Mouse (Mus musculus) spleen, adult 2 months (tissue): ENCODE results near the gene BC055324. TPM values are rescaled to one million over a fixed set of nuclear protein-coding genes. Genes with fewer than 3 reads are reported as not detected.
A peak's percentile ranks its signal among the peaks of the same experiment; 100 is the strongest.

ENCODE experiments used
- DNase-seq, 2 experiments: peaks; one replicate each; pipeline versions ENCODE4 v3.0.0 to v3.0.0-alpha.2; 2012 to 2021; ENCODE audit warnings: low spot score in 2 of 2, low read depth in 1 of 2
- H3K27ac ChIP-seq: fragments of 200-500 bp; 2 replicates; pipeline ENCODE4 v1.5.1; 2012; ENCODE audit warnings: low read length, inconsistent platforms; ENCODE audit not compliant: insufficient read depth
- H3K27me3 ChIP-seq: fragments of 200-500 bp; 2 replicates; pipeline ENCODE4 v1.6.1; 2012; ENCODE audit warnings: mild to moderate bottlenecking, moderate library complexity, low read length, inconsistent platforms; ENCODE audit not compliant: control insufficient read depth, insufficient read depth
- H3K36me3 ChIP-seq: fragments of 200-500 bp; 2 replicates; pipeline ENCODE4 v1.6.1; 2012; ENCODE audit warnings: mild to moderate bottlenecking, low read length, inconsistent platforms; ENCODE audit not compliant: control insufficient read depth, insufficient read depth
- H3K4me1 ChIP-seq: fragments of 200-500 bp; 2 replicates; pipeline ENCODE4 v1.6.1; 2011; ENCODE audit warnings: inconsistent platforms; ENCODE audit not compliant: control insufficient read depth, insufficient read depth, insufficient read length
- H3K4me3 ChIP-seq: fragments of 200-500 bp; 2 replicates; pipeline ENCODE4 v1.5.1; 2011; ENCODE audit warnings: mild to moderate bottlenecking, inconsistent platforms; ENCODE audit not compliant: insufficient read depth, insufficient read length; ENCODE audit errors: extremely low read depth
- CTCF ChIP-seq: fragments of 200-500 bp; IDR thresholded peaks from 2 replicates; pipeline ENCODE4 v1.5.1; 2011; ENCODE audit warnings: mild to moderate bottlenecking, inconsistent platforms; ENCODE audit not compliant: insufficient read depth, insufficient read length, insufficient replicate concordance; ENCODE audit errors: extremely low read depth
- POLR2A ChIP-seq: fragments of 200-500 bp; IDR thresholded peaks from 2 replicates; pipeline ENCODE4 v1.6.1; 2011; ENCODE audit warnings: low read depth, low read length, inconsistent platforms
- WGBS: fragments of 180-500 bp; shearing (Covaris S2); methylation state at CpG from one replicate; pipeline ENCODE4 v1.1.7; 2018; 5-methylcytosine and 5-hydroxymethylcytosine counted together
- polyA plus RNA-seq: library from polyadenylated mRNA; depleted of rRNA; stranded (reverse); fragments of >200 nt; gene quantifications from 2 replicates; pipeline ENCODE4 v1.2.3, GENCODE M21; 2012

BC055324 gene
- polyA plus RNA-seq, 1 experiment: 1.2 TPM

DNA sequence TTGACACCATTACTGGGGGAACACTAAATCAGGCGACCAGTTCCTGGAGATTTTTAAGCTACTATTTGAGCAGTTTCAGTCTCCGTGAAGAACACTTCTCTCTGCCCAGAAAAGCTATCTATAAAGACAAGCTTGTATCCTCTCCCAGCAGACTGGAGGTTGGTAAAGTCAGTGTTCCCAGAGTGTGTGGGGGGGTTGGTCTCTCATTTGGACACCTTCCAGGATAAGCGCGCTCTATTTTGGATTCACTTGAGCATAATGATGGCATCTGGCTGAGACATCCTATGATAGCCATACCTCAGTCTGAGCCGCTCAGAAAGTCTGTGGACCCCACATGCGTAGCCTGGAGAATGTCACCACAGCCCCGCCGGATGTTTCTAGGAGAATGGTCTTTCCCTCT lies 70.5 kb downstream of the BC055324 start:
- Histone ChIP-seq H3K27me3 (no peaks in the 10 kb centered on the region), H3K27ac (no peak overlapping the region), H3K36me3 (no peaks in the 10 kb centered on the region), H3K4me3 (no peak overlapping the region), H3K4me1 (no peaks in the 10 kb centered on the region)
- TF ChIP-seq CTCF: no peak
- no peak for TF ChIP-seq POLR2A
- 93% methylated on average over 8 of the region's 8 CpGs for WGBS
- no peak for DNase-seq

- 95% methylated on average over 5 of the region's 5 CpGs for WGBS
- H3K4me3 ChIP-seq: no peak overlapping the region
These were observed 77.0 kb downstream of the BC055324 start for GRCm38 (mm10) chr1:163917349-163918160.

DNA sequence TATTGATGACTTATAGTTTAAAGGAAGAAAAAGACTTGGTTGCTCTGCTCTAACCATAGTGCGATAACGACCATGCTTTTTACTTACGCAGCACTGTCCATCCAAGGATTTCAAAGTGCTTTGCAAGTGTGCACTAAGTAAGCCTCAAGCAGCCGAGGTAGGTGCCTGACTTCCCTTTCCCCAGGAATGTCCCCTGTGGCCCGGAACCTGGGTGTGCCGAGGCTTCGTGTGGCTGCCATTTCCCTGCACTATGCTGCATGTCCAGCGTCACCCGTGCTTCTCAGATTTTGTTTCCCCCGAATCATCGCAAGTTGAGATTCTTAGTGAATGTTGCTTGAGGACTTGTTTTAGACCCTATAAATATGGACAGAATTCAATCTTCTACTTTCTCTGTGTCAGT lies 82.6 kb downstream of the BC055324 start:
- DNase-seq: no peak
- TF ChIP-seq CTCF: no peak
- Histone ChIP-seq H3K4me1 (no peaks in the 10 kb centered on the region), H3K27ac (peak overlapping the region; percentile 9; the same call in 1 of the 2 replicates), H3K4me3 (no peak overlapping the region), H3K27me3 (no peaks in the 10 kb centered on the region), H3K36me3 (no peaks in the 10 kb centered on the region)
- 90% methylated on average over 11 of the region's 11 CpGs for WGBS

More at GRCm38 (mm10) chr1:163917349-163918160, 77.0 kb downstream of the BC055324 start:
- no peaks in the 10 kb centered on the region for H3K27me3 ChIP-seq
- H3K4me1 ChIP-seq: no peaks in the 10 kb centered on the region
- no peak for DNase-seq
- H3K36me3 ChIP-seq: no peaks in the 10 kb centered on the region
- TF ChIP-seq CTCF (no peak), POLR2A (no peak)
- H3K27ac ChIP-seq: no peak overlapping the region

DNA sequence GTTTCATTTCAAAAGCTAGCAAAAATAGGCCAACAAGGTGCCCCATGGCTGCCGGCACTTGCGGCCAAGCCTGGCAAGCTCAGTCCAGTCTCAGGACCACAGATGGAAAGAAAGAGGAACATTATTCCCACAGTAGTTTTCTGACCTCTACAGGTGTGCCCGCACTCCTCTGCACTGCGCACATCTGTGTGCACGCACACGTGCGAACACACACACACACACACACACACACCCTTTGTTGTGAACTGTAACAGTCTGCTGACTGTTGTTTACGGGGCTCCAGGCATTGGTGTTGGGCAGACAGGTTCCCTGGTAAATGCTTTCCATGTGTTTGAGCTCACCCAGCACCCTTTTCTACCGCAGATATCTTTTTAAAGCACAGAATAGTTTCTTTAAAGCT lies 83.8 kb downstream of the BC055324 start:
- Histone ChIP-seq H3K27me3 (no peaks in the 10 kb centered on the region), H3K27ac (no peak overlapping the region), H3K4me3 (no peak overlapping the region), H3K4me1 (no peaks in the 10 kb centered on the region), H3K36me3 (no peaks in the 10 kb centered on the region)
- TF ChIP-seq POLR2A: no peak
- no peak for TF ChIP-seq CTCF
- no peak for DNase-seq
- WGBS: 93% methylated on average over 9 of the region's 9 CpGs

- H3K4me1 ChIP-seq: no peaks in the 10 kb centered on the region
- peak in 1 of 2 experiments; percentile 19 for DNase-seq
- no peak for TF ChIP-seq POLR2A
- TF ChIP-seq CTCF: no peak
- 9% methylated on average over 2 of the region's 2 CpGs for WGBS
- H3K27ac ChIP-seq: no peak overlapping the region
- no peak overlapping the region for H3K4me3 ChIP-seq
- no peaks in the 10 kb centered on the region for H3K36me3 ChIP-seq
- no peaks in the 10 kb centered on the region for H3K27me3 ChIP-seq
These were observed 84.3 kb downstream of the BC055324 start for GRCm38 (mm10) chr1:163910343-163910742.

- no peak for TF ChIP-seq POLR2A
- no peak for TF ChIP-seq CTCF
- no peaks in the 10 kb centered on the region for H3K36me3 ChIP-seq
- DNase-seq: no peak
- H3K27ac ChIP-seq: no peak overlapping the region
- H3K27me3 ChIP-seq: no peaks in the 10 kb centered on the region
- WGBS: 72% methylated on average over 11 of the region's 11 CpGs
- H3K4me1 ChIP-seq: no peaks in the 10 kb centered on the region
- no peak overlapping the region for H3K4me3 ChIP-seq
These were observed 86.2 kb downstream of the BC055324 start for GRCm38 (mm10) chr1:163908389-163908788.
